Mouse (Mus musculus) heart, embryonic 13.5 days (tissue): ENCODE data around the gene Gm29609. TPM values are rescaled to one million over a fixed set of nuclear protein-coding genes. Genes with fewer than 3 reads are reported as not detected.
A peak's percentile ranks its signal among the peaks of the same experiment; 100 is the strongest.
"Not testable (repeated sequence)": the region's sequence is repeated elsewhere in the genome, so short reads cannot be mapped to it uniquely, and the experiment has no call there.

ENCODE experiments used
- ATAC-seq: fragments of 200-750 bp; cut with Nextera tagmentation; 2 replicates; pipeline ENCODE4 v1.8.0; 2017; ENCODE audit warnings: moderate TSS enrichment; ENCODE audit not compliant: insufficient number of reproducible peaks, low FRiP score, low TSS enrichment; ENCODE audit errors: extremely low read depth
- H3K27ac ChIP-seq: fragments of 300-500 bp; sonication (generic); replicated peaks from 2 replicates; pipeline ENCODE4 v1.5.1; 2015; ENCODE audit warnings: moderate library complexity, mild to moderate bottlenecking, inconsistent platforms
- H3K27me3 ChIP-seq: fragments of 300-500 bp; sonication (generic); replicated peaks from 2 replicates; pipeline ENCODE4 v1.6.1; 2015; ENCODE audit warnings: mild to moderate bottlenecking, inconsistent platforms
- H3K36me3 ChIP-seq: fragments of 300-500 bp; sonication (generic); 2 replicates; pipeline ENCODE4 v1.6.1; 2015; ENCODE audit warnings: mild to moderate bottlenecking, inconsistent platforms
- H3K4me1 ChIP-seq: fragments of 300-500 bp; sonication (generic); 2 replicates; pipeline ENCODE4 v1.6.1; 2015; ENCODE audit warnings: inconsistent platforms
- H3K4me2 ChIP-seq: fragments of 300-500 bp; sonication (generic); 2 replicates; pipeline ENCODE4 v1.6.1; 2015; ENCODE audit warnings: inconsistent platforms, mild to moderate bottlenecking, moderate library complexity
- H3K4me3 ChIP-seq: fragments of 300-500 bp; sonication (generic); 2 replicates; pipeline ENCODE4 v1.5.1; 2015; ENCODE audit warnings: moderate library complexity, mild to moderate bottlenecking, inconsistent platforms
- H3K9ac ChIP-seq: fragments of 300-500 bp; sonication (generic); 2 replicates; pipeline ENCODE4 v1.6.1; 2015; ENCODE audit warnings: inconsistent platforms, mild to moderate bottlenecking, moderate library complexity
- H3K9me3 ChIP-seq: fragments of 300-500 bp; sonication (generic); 2 replicates; pipeline ENCODE4 v1.6.1; 2016; ENCODE audit warnings: inconsistent platforms
- WGBS: fragments of 180-500 bp; shearing (Covaris S2); methylation state at CpG from one replicate; pipeline ENCODE4 v1.1.7; 2015; ENCODE audit warnings: mixed read lengths; 5-methylcytosine and 5-hydroxymethylcytosine counted together
- polyA plus RNA-seq: library from polyadenylated mRNA; unstranded; fragments of >200 nt; fragmentation: Nextera tagmentation; extraction: Ambion mirVana; gene quantifications from 2 replicates; pipeline ENCODE4 v1.2.1, GENCODE M21; 2015

Gm29609 gene
- 0.46 and 2.6 TPM in 2 replicates for polyA plus RNA-seq

- no peaks in the 10 kb centered on the region for H3K9me3 ChIP-seq
- H3K4me2 ChIP-seq, result peak within 1 kb of the TSS; percentile 98
- no peaks in the 10 kb centered on the region for H3K27me3 ChIP-seq
- H3K4me3 ChIP-seq, result peak within 1 kb of the TSS; percentile 84
- peak within 1 kb of the TSS; percentile 92 for H3K9ac ChIP-seq
- ATAC-seq, result peak; percentile 89
- H3K4me1 ChIP-seq, result peaks cover 20% of the 10 kb centered on the region
- H3K27ac ChIP-seq, result peak within 1 kb of the TSS; percentile 97
- peaks cover 9% of the 10 kb centered on the region; the same call in 1 of the 2 replicates for H3K36me3 ChIP-seq
- under 1% methylated on average over 59 of the region's 59 CpGs for WGBS
Observed at GRCm38 (mm10) chr5:31179766-31180630, at the start of gene Gm29609, which contains the start of gene Gtf3c2. Gene Gm29609 (minus strand): TSS chr5:31179911. Gene Gtf3c2 (minus strand): TSS chr5:31180144.

GRCm38 (mm10) chr5:31226641-31227040 is 46.9 kb upstream of the Gm29609 start:
- no peaks in the 10 kb centered on the region for H3K9me3 ChIP-seq
- no peak overlapping the region for H3K9ac ChIP-seq
- no peaks in the 10 kb centered on the region for H3K36me3 ChIP-seq
- no peak for ATAC-seq
- peaks cover 3% of the 10 kb centered on the region for H3K4me1 ChIP-seq
- H3K27me3 ChIP-seq, result no peaks in the 10 kb centered on the region
- H3K27ac ChIP-seq, result no peak overlapping the region
- WGBS, result 61% methylated on average over 1 of the region's 1 CpGs
- H3K4me3 ChIP-seq, result no peak overlapping the region
- no peak overlapping the region for H3K4me2 ChIP-seq

- H3K27me3 ChIP-seq, result no peaks in the 10 kb centered on the region
- H3K4me2 ChIP-seq, result no peak overlapping the region
- no peaks in the 10 kb centered on the region for H3K9me3 ChIP-seq
- no peak overlapping the region for H3K9ac ChIP-seq
- no peak for ATAC-seq
- H3K36me3 ChIP-seq, result no peaks in the 10 kb centered on the region
- no peak overlapping the region for H3K4me3 ChIP-seq
- WGBS, result 88% methylated on average over 9 of the region's 9 CpGs
- peaks cover 26% of the 10 kb centered on the region for H3K4me1 ChIP-seq
- H3K27ac ChIP-seq, result no peak overlapping the region
Observed at GRCm38 (mm10) chr5:31222696-31223095, 43.0 kb upstream of the Gm29609 start.

GRCm38 (mm10) chr5:31221304-31221945 is 41.7 kb upstream of the Gm29609 start:
- peak overlapping the region; percentile 87 for H3K9ac ChIP-seq
- H3K4me1 ChIP-seq, result peaks cover 29% of the 10 kb centered on the region
- H3K36me3 ChIP-seq, result no peaks in the 10 kb centered on the region
- H3K27ac ChIP-seq, result peak overlapping the region; percentile 95
- peak overlapping the region; percentile 97 for H3K4me3 ChIP-seq
- H3K4me2 ChIP-seq, result peak overlapping the region; percentile 90
- WGBS, result 16% methylated on average over 11 of the region's 11 CpGs
- no peak for ATAC-seq
- H3K9me3 ChIP-seq, result no peaks in the 10 kb centered on the region
- H3K27me3 ChIP-seq, result no peaks in the 10 kb centered on the region

GRCm38 (mm10) chr5:31220448-31221303 is 41.0 kb upstream of the Gm29609 start, which contains the start of gene Ppm1g:
Gene Ppm1g (minus strand): TSS chr5:31220687.
- Histone ChIP-seq H3K9ac (peak within 1 kb of the TSS; percentile 97), H3K4me1 (peaks cover 29% of the 10 kb centered on the region), H3K4me3 (peak within 1 kb of the TSS; percentile 97), H3K9me3 (no peaks in the 10 kb centered on the region), H3K4me2 (peak within 1 kb of the TSS; percentile 90), H3K27me3 (no peaks in the 10 kb centered on the region), H3K36me3 (0 out of 2 replicates have a peak, but pooled peaks cover 3% of the 10 kb centered on the region), H3K27ac (peak within 1 kb of the TSS; percentile 95)
- under 1% methylated on average over 70 of the region's 70 CpGs for WGBS
- peak; percentile 93 for ATAC-seq

- ATAC-seq, result peak; percentile 29
- peak overlapping the region; percentile 97 for H3K4me3 ChIP-seq
- H3K27ac ChIP-seq, result peak overlapping the region; percentile 95
- peaks cover 29% of the 10 kb centered on the region for H3K4me1 ChIP-seq
- peak overlapping the region; percentile 97 for H3K9ac ChIP-seq
- no peaks in the 10 kb centered on the region for H3K27me3 ChIP-seq
- H3K4me2 ChIP-seq, result peak overlapping the region; percentile 90
- under 1% methylated on average over 40 of the region's 40 CpGs for WGBS
- no peaks in the 10 kb centered on the region for H3K9me3 ChIP-seq
- H3K36me3 ChIP-seq, result 0 out of 2 replicates have a peak, but pooled peaks cover 3% of the 10 kb centered on the region
Observed at GRCm38 (mm10) chr5:31219911-31220447, 40.3 kb upstream of the Gm29609 start.

GRCm38 (mm10) chr5:31219474-31219873 is 39.8 kb upstream of the Gm29609 start:
- Histone ChIP-seq H3K36me3 (0 out of 2 replicates have a peak, but pooled peaks cover 3% of the 10 kb centered on the region), H3K4me2 (peak overlapping the region; percentile 90), H3K4me3 (peak overlapping the region; percentile 97), H3K4me1 (peaks cover 29% of the 10 kb centered on the region), H3K9ac (peak overlapping the region; percentile 97), H3K27me3 (no peaks in the 10 kb centered on the region), H3K9me3 (no peaks in the 10 kb centered on the region), H3K27ac (peak overlapping the region; percentile 95)
- no peak for ATAC-seq
- WGBS, result 1% methylated on average over 11 of the region's 11 CpGs

- Histone ChIP-seq H3K9me3 (no peaks in the 10 kb centered on the region), H3K27me3 (no peaks in the 10 kb centered on the region), H3K27ac (peak overlapping the region; percentile 13; the same call in 1 of the 2 replicates), H3K36me3 (0 out of 2 replicates have a peak, but pooled peaks cover 3% of the 10 kb centered on the region), H3K4me3 (peak overlapping the region; percentile 97), H3K4me1 (peaks cover 29% of the 10 kb centered on the region), H3K9ac (peak overlapping the region; percentile 97), H3K4me2 (peak overlapping the region; percentile 90)
- no peak for ATAC-seq
- WGBS, result 2% methylated on average over 2 of the region's 2 CpGs
Observed at GRCm38 (mm10) chr5:31219070-31219469, 39.4 kb upstream of the Gm29609 start.

GRCm38 (mm10) chr5:31218294-31218693 is 38.6 kb upstream of the Gm29609 start:
- H3K9me3 ChIP-seq, result no peaks in the 10 kb centered on the region
- H3K4me2 ChIP-seq, result peak overlapping the region; percentile 90
- peaks cover 29% of the 10 kb centered on the region for H3K4me1 ChIP-seq
- H3K4me3 ChIP-seq, result peak overlapping the region; percentile 17; the same call in 1 of the 2 replicates
- no peaks in the 10 kb centered on the region for H3K27me3 ChIP-seq
- H3K27ac ChIP-seq, result no peak overlapping the region
- ATAC-seq, result no peak
- no peak overlapping the region for H3K9ac ChIP-seq
- 0 out of 2 replicates have a peak, but pooled peaks cover 3% of the 10 kb centered on the region for H3K36me3 ChIP-seq
- WGBS, result 40% methylated on average over 7 of the region's 7 CpGs

- H3K9ac ChIP-seq, H3K9me3 ChIP-seq, H3K27ac ChIP-seq, ATAC-seq, H3K4me3 ChIP-seq, H3K4me2 ChIP-seq, H3K27me3 ChIP-seq, H3K36me3 ChIP-seq: not testable (repeated sequence)
- peaks cover 25% of the 10 kb centered on the region for H3K4me1 ChIP-seq
- WGBS, result 83% methylated on average over 6 of the region's 6 CpGs
Observed at GRCm38 (mm10) chr5:31216554-31216953, 36.8 kb upstream of the Gm29609 start.
